Mouse (Mus musculus): ENCODE data around the gene Zscan21.

- TF ChIP-seq POLR2A (IDR thresholded peaks at IDR 0.05; ENCODE audit: extremely low read depth, insufficient read depth, low read length) (no peak), CTCF (IDR thresholded peaks at IDR 0.05; ENCODE audit: low read depth, low read length) (no peak)
These were observed 56.5 kb downstream of the Zscan21 start for GRCm38 (mm10) chr5:138173217-138173616.
